Mouse (Mus musculus) cortical plate, adult 2 months (tissue): ENCODE data around the gene Dennd4b. TPM values are rescaled to one million over a fixed set of nuclear protein-coding genes. Genes with fewer than 3 reads are reported as not detected.

Source experiments
- H3K27ac ChIP-seq: fragments of 200-500 bp; 2 replicates; pipeline ENCODE4 v1.5.1; 2012; ENCODE audit warnings: low read length, control low read depth, inconsistent platforms; ENCODE audit not compliant: insufficient read depth
- H3K4me1 ChIP-seq: fragments of 200-500 bp; 2 replicates; pipeline ENCODE4 v1.6.1; 2011; ENCODE audit warnings: low read length; ENCODE audit not compliant: control insufficient read depth, insufficient read depth
- H3K4me3 ChIP-seq: fragments of 200-500 bp; 2 replicates; pipeline ENCODE4 v1.5.1; 2011; ENCODE audit warnings: mild to moderate bottlenecking, low read length, control low read depth; ENCODE audit not compliant: insufficient read depth
- CTCF ChIP-seq: fragments of 200-500 bp; IDR thresholded peaks from 2 replicates; pipeline ENCODE4 v1.5.1; 2011; ENCODE audit warnings: mild to moderate bottlenecking, control low read depth, low read length; ENCODE audit not compliant: insufficient read depth; ENCODE audit errors: extremely low read depth
- POLR2A ChIP-seq: fragments of 200-500 bp; IDR thresholded peaks from 2 replicates; pipeline ENCODE4 v1.6.1; 2011; ENCODE audit warnings: mild to moderate bottlenecking, low read length, control low read depth; ENCODE audit not compliant: insufficient read depth; ENCODE audit errors: extremely low read depth
- polyA plus RNA-seq: library from polyadenylated mRNA; depleted of rRNA; stranded (reverse); fragments of >200 nt; gene quantifications from 2 replicates; pipeline ENCODE4 v1.2.3, GENCODE M21; 2012; rRNA removed

The Dennd4b gene
- polyA plus RNA-seq, result 40.4 and 47.3 TPM in 2 replicates

- Histone ChIP-seq H3K4me1 (peaks cover 1% of the 10 kb centered on the region; the same call in 1 of the 2 replicates), H3K27ac (peak within 1 kb of the TSS; percentile 62), H3K4me3 (peak within 1 kb of the TSS; percentile 63)
- TF ChIP-seq POLR2A, result peak; percentile 75; the same call in 1 of the 2 replicates
- TF ChIP-seq CTCF, result peak; percentile 57
Measured at GRCm38 (mm10) chr3:90265034-90265931, at the start of gene Dennd4b. Dennd4b (plus strand) TSS chr3:90265185.

GRCm38 (mm10) chr3:90215825-90216380, 49.1 kb upstream of the Dennd4b start:
- Histone ChIP-seq H3K4me1 (peaks cover 8% of the 10 kb centered on the region; the same call in 1 of the 2 replicates), H3K27ac (no peak overlapping the region), H3K4me3 (no peak overlapping the region)
- TF ChIP-seq CTCF (no peak), POLR2A (no peak)

GRCm38 (mm10) chr3:90220088-90220487, 44.9 kb upstream of the Dennd4b start:
- no peak overlapping the region for H3K27ac ChIP-seq
- 0 out of 2 replicates have a peak overlapping the region, but pooled peaks have one; percentile 3 for H3K4me3 ChIP-seq
- peak; percentile 51; the same call in 1 of the 2 replicates for TF ChIP-seq CTCF
- no peak for TF ChIP-seq POLR2A

GRCm38 (mm10) chr3:90220531-90220951, 44.4 kb upstream of the Dennd4b start:
- Histone ChIP-seq H3K27ac (no peak overlapping the region), H3K4me3 (peak overlapping the region; percentile 3; the same call in 1 of the 2 replicates), H3K4me1 (no peaks in the 10 kb centered on the region)
- no peak for TF ChIP-seq POLR2A
- TF ChIP-seq CTCF, result no peak

More at GRCm38 (mm10) chr3:90220088-90220487, 44.9 kb upstream of the Dennd4b start:
- H3K4me1 ChIP-seq, result no peaks in the 10 kb centered on the region

- TF ChIP-seq POLR2A (no peak), CTCF (no peak)
- no peak overlapping the region for H3K27ac ChIP-seq
- 0 out of 2 replicates have a peak overlapping the region, but pooled peaks have one; percentile 3 for H3K4me3 ChIP-seq
- H3K4me1 ChIP-seq, result no peaks in the 10 kb centered on the region
Measured at GRCm38 (mm10) chr3:90221123-90221522, 43.9 kb upstream of the Dennd4b start.

GRCm38 (mm10) chr3:90222455-90222854, 42.5 kb upstream of the Dennd4b start:
- Histone ChIP-seq H3K4me3 (no peak overlapping the region), H3K27ac (no peak overlapping the region), H3K4me1 (no peaks in the 10 kb centered on the region)
- no peak for TF ChIP-seq POLR2A
- TF ChIP-seq CTCF, result no peak

- Histone ChIP-seq H3K4me3 (no peak overlapping the region), H3K4me1 (no peaks in the 10 kb centered on the region)
- TF ChIP-seq POLR2A, result no peak
- no peak for TF ChIP-seq CTCF
Measured at GRCm38 (mm10) chr3:90222941-90223340, 42.0 kb upstream of the Dennd4b start.

GRCm38 (mm10) chr3:90224331-90224730, 40.7 kb upstream of the Dennd4b start:
- Histone ChIP-seq H3K4me3 (no peak overlapping the region), H3K4me1 (no peaks in the 10 kb centered on the region), H3K27ac (no peak overlapping the region)
- TF ChIP-seq CTCF, result no peak
- no peak for TF ChIP-seq POLR2A

More at GRCm38 (mm10) chr3:90222941-90223340, 42.0 kb upstream of the Dennd4b start:
- H3K27ac ChIP-seq, result no peak overlapping the region

- Histone ChIP-seq H3K4me3 (peak overlapping the region; percentile 66), H3K4me1 (peaks cover 2% of the 10 kb centered on the region), H3K27ac (no peak overlapping the region)
- no peak for TF ChIP-seq POLR2A
- TF ChIP-seq CTCF, result no peak
Measured at GRCm38 (mm10) chr3:90231075-90231474, 33.9 kb upstream of the Dennd4b start.
